Mouse (Mus musculus) embryonic facial prominence, embryonic 12.5 days (tissue): ENCODE measurements around the gene Krtap9-3. TPM values are rescaled to one million over a fixed set of nuclear protein-coding genes. Genes with fewer than 3 reads are reported as not detected.

Experiments used
- ATAC-seq: fragments of 200-750 bp; cut with Nextera tagmentation; 2 replicates; pipeline ENCODE4 v1.8.0; 2017; ENCODE audit not compliant: insufficient number of reproducible peaks, insufficient read depth, low FRiP score, low TSS enrichment
- H3K27ac ChIP-seq: fragments of 300-500 bp; sonication (generic); 2 replicates; pipeline ENCODE4 v1.5.1; 2016; ENCODE audit warnings: mild to moderate bottlenecking
- H3K27me3 ChIP-seq: fragments of 300-500 bp; sonication (generic); 2 replicates; pipeline ENCODE4 v1.6.1; 2016; ENCODE audit warnings: mild to moderate bottlenecking, moderate library complexity
- H3K36me3 ChIP-seq: fragments of 300-500 bp; sonication (generic); 2 replicates; pipeline ENCODE4 v1.6.1; 2016; ENCODE audit warnings: mild to moderate bottlenecking
- H3K4me1 ChIP-seq: fragments of 300-500 bp; sonication (generic); 2 replicates; pipeline ENCODE4 v1.6.1; 2016
- H3K4me2 ChIP-seq: fragments of 300-500 bp; sonication (generic); replicated peaks from 2 replicates; pipeline ENCODE4 v1.6.1; 2016; ENCODE audit warnings: mild to moderate bottlenecking, moderate library complexity
- H3K4me3 ChIP-seq: fragments of 300-500 bp; sonication (generic); 2 replicates; pipeline ENCODE4 v1.5.1; 2016; ENCODE audit warnings: mild to moderate bottlenecking
- H3K9ac ChIP-seq: fragments of 300-500 bp; sonication (generic); 2 replicates; pipeline ENCODE4 v1.6.1; 2016; ENCODE audit warnings: mild to moderate bottlenecking, moderate library complexity
- H3K9me3 ChIP-seq: fragments of 300-500 bp; sonication (generic); 2 replicates; pipeline ENCODE4 v1.6.1; 2016; ENCODE audit warnings: mild to moderate bottlenecking, moderate library complexity
- WGBS: fragments of 180-500 bp; shearing (Covaris S2); methylation state at CpG from one replicate; pipeline ENCODE4 v1.1.7; 2016; 5-methylcytosine and 5-hydroxymethylcytosine counted together
- polyA plus RNA-seq: library from polyadenylated mRNA; unstranded; fragments of >200 nt; fragmentation: Nextera tagmentation; extraction: Ambion mirVana; gene quantifications from 2 replicates; pipeline ENCODE4 v1.2.1, GENCODE M21; 2016

Krtap9-3 gene
- polyA plus RNA-seq, 1 experiment from 2014 or later = not detected

GRCm38 (mm10) chr11:99562580-99562979 lies 35.3 kb downstream of the Krtap9-3 start:
- H3K27me3 ChIP-seq = no peaks in the 10 kb centered on the region
- no peak overlapping the region for H3K9ac ChIP-seq
- H3K36me3 ChIP-seq = no peaks in the 10 kb centered on the region
- ATAC-seq = no peak
- H3K27ac ChIP-seq = no peak overlapping the region
- WGBS = 80% methylated on average over 6 of the region's 6 CpGs
- no peaks in the 10 kb centered on the region for H3K9me3 ChIP-seq
- H3K4me2 ChIP-seq = no peak overlapping the region
- no peak overlapping the region for H3K4me3 ChIP-seq
- H3K4me1 ChIP-seq = no peaks in the 10 kb centered on the region

- H3K36me3 ChIP-seq = no peaks in the 10 kb centered on the region
- H3K4me2 ChIP-seq = no peak within 1 kb of the TSS
- no peak within 1 kb of the TSS for H3K27ac ChIP-seq
- H3K9me3 ChIP-seq = no peaks in the 10 kb centered on the region
- no peaks in the 10 kb centered on the region for H3K27me3 ChIP-seq
- no peak within 1 kb of the TSS for H3K4me3 ChIP-seq
- H3K4me1 ChIP-seq = no peaks in the 10 kb centered on the region
- no peak within 1 kb of the TSS for H3K9ac ChIP-seq
- 89% methylated on average over 9 of the region's 9 CpGs for WGBS
- ATAC-seq = no peak
Observed at GRCm38 (mm10) chr11:99559366-99559765, 38.5 kb downstream of the Krtap9-3 start, which contains the start of gene Gm11939. Gm11939 (minus strand) TSS chr11:99559466.

GRCm38 (mm10) chr11:99557976-99558745 lies 39.7 kb downstream of the Krtap9-3 start:
- 68% methylated on average over 3 of the region's 3 CpGs for WGBS
- Histone ChIP-seq H3K4me1 (no peaks in the 10 kb centered on the region), H3K4me2 (no peak overlapping the region), H3K27ac (no peak overlapping the region), H3K9me3 (no peaks in the 10 kb centered on the region), H3K36me3 (no peaks in the 10 kb centered on the region), H3K4me3 (no peak overlapping the region), H3K27me3 (no peaks in the 10 kb centered on the region), H3K9ac (no peak overlapping the region)
- ATAC-seq = no peak

- Histone ChIP-seq H3K4me2 (no peak within 1 kb of the TSS), H3K9me3 (no peaks in the 10 kb centered on the region), H3K27me3 (no peaks in the 10 kb centered on the region), H3K4me3 (no peak within 1 kb of the TSS), H3K4me1 (no peaks in the 10 kb centered on the region), H3K36me3 (no peaks in the 10 kb centered on the region), H3K27ac (no peak within 1 kb of the TSS), H3K9ac (no peak within 1 kb of the TSS)
- ATAC-seq = no peak
- WGBS = 79% methylated on average over 2 of the region's 2 CpGs
Observed at GRCm38 (mm10) chr11:99556753-99557152, 41.2 kb downstream of the Krtap9-3 start, which contains the start of gene Krtap3-2. Krtap3-2 (minus strand) TSS chr11:99556853.

- Histone ChIP-seq H3K4me3 (no peak overlapping the region), H3K4me2 (no peak overlapping the region), H3K9me3 (no peaks in the 10 kb centered on the region), H3K9ac (no peak overlapping the region), H3K36me3 (no peaks in the 10 kb centered on the region), H3K4me1 (no peaks in the 10 kb centered on the region), H3K27ac (no peak overlapping the region), H3K27me3 (no peaks in the 10 kb centered on the region)
- ATAC-seq = no peak
- WGBS = 81% methylated on average over 2 of the region's 2 CpGs
Observed at GRCm38 (mm10) chr11:99556195-99556594, 41.7 kb downstream of the Krtap9-3 start.

- Histone ChIP-seq H3K4me2 (no peak within 1 kb of the TSS), H3K4me3 (no peak within 1 kb of the TSS), H3K9me3 (no peaks in the 10 kb centered on the region), H3K4me1 (no peaks in the 10 kb centered on the region), H3K9ac (no peak within 1 kb of the TSS), H3K27ac (no peak within 1 kb of the TSS), H3K36me3 (no peaks in the 10 kb centered on the region), H3K27me3 (no peaks in the 10 kb centered on the region)
- ATAC-seq = no peak
- WGBS = 72% methylated on average over 4 of the region's 4 CpGs
Observed at GRCm38 (mm10) chr11:99550765-99551164, 47.1 kb downstream of the Krtap9-3 start, which contains the start of gene Krtap3-3. Krtap3-3 (minus strand) TSS chr11:99550865.

- no peak for ATAC-seq
- Histone ChIP-seq H3K4me1 (no peaks in the 10 kb centered on the region), H3K4me3 (no peak overlapping the region), H3K27me3 (no peaks in the 10 kb centered on the region), H3K9ac (no peak overlapping the region), H3K27ac (no peak overlapping the region), H3K36me3 (no peaks in the 10 kb centered on the region), H3K9me3 (no peaks in the 10 kb centered on the region), H3K4me2 (no peak overlapping the region)
Observed at GRCm38 (mm10) chr11:99547892-99548291, 50.0 kb downstream of the Krtap9-3 start.

Other genes with a start within 250 kb of the Krtap9-3 start
- not detected in 2 replicates for gene Krt27, start 247.0 kb downstream of the Krtap9-3 start, polyA plus RNA-seq
- 0.18 and 0.29 TPM in 2 replicates for gene Krt28, start 223.2 kb downstream of the Krtap9-3 start, polyA plus RNA-seq
- gene Krt10, start 208.7 kb downstream of the Krtap9-3 start, polyA plus RNA-seq = 34.6 and 35.3 TPM in 2 replicates
- gene Krt12, start 175.8 kb downstream of the Krtap9-3 start, polyA plus RNA-seq = not detected in 2 replicates
- gene Krt20, start 160.0 kb downstream of the Krtap9-3 start, polyA plus RNA-seq = 0.40 and 0.42 TPM in 2 replicates
- gene Krt23, start 105.0 kb downstream of the Krtap9-3 start, polyA plus RNA-seq = 0.61 and 2.4 TPM in 2 replicates
- not detected in 2 replicates for gene Krt39, start 76.8 kb downstream of the Krtap9-3 start, polyA plus RNA-seq
- gene Krt40, start 54.9 kb downstream of the Krtap9-3 start, polyA plus RNA-seq = not detected in 2 replicates
- not detected in 2 replicates for gene Krtap3-3, start 47.2 kb downstream of the Krtap9-3 start, polyA plus RNA-seq
- gene Krtap3-2, start 41.3 kb downstream of the Krtap9-3 start, polyA plus RNA-seq = not detected in 2 replicates
- not detected in 2 replicates for gene Gm11939, start 38.6 kb downstream of the Krtap9-3 start, polyA plus RNA-seq
- not detected in 2 replicates for gene Krtap3-1, start 31.5 kb downstream of the Krtap9-3 start, polyA plus RNA-seq
- not detected in 2 replicates for gene Krtap1-5, start 17.1 kb downstream of the Krtap9-3 start, polyA plus RNA-seq
- gene Krtap1-4, start 14.5 kb downstream of the Krtap9-3 start, polyA plus RNA-seq = not detected in 2 replicates
- not detected in 2 replicates for gene Krtap1-3, start 6.8 kb downstream of the Krtap9-3 start, polyA plus RNA-seq
- gene Gm11938, start 5.2 kb upstream of the Krtap9-3 start, polyA plus RNA-seq = not detected in 2 replicates
- gene Gm11937, start 12.1 kb upstream of the Krtap9-3 start, polyA plus RNA-seq = not detected in 2 replicates
- gene Krtap2-4, start 16.7 kb upstream of the Krtap9-3 start, polyA plus RNA-seq = not detected in 2 replicates
- not detected in 2 replicates for gene Gm11562, start 22.3 kb upstream of the Krtap9-3 start, polyA plus RNA-seq
- gene Krtap4-1, start 30.1 kb upstream of the Krtap9-3 start, polyA plus RNA-seq = not detected in 2 replicates
- gene Krtap4-2, start 37.0 kb upstream of the Krtap9-3 start, polyA plus RNA-seq = not detected in 2 replicates
- gene Krtap4-7, start 46.0 kb upstream of the Krtap9-3 start, polyA plus RNA-seq = not detected in 2 replicates
- gene Gm11555, start 52.1 kb upstream of the Krtap9-3 start, polyA plus RNA-seq = not detected in 2 replicates
- not detected in 2 replicates for gene Gm11563, start 60.9 kb upstream of the Krtap9-3 start, polyA plus RNA-seq
- not detected in 2 replicates for gene Krtap4-6, start 67.9 kb upstream of the Krtap9-3 start, polyA plus RNA-seq
- not detected in 2 replicates for gene Gm14190, start 92.6 kb upstream of the Krtap9-3 start, polyA plus RNA-seq
- not detected in 2 replicates for gene Gm14180, start 136.2 kb upstream of the Krtap9-3 start, polyA plus RNA-seq
- gene Gm11595, start 174.8 kb upstream of the Krtap9-3 start, polyA plus RNA-seq = not detected in 2 replicates
- gene Krtap4-8, start 182.6 kb upstream of the Krtap9-3 start, polyA plus RNA-seq = not detected in 2 replicates
- not detected in 2 replicates for gene Krtap4-9, start 187.1 kb upstream of the Krtap9-3 start, polyA plus RNA-seq
- gene Gm11596, start 195.4 kb upstream of the Krtap9-3 start, polyA plus RNA-seq = not detected in 2 replicates
- gene Gm11569, start 200.8 kb upstream of the Krtap9-3 start, polyA plus RNA-seq = not detected in 2 replicates
- not detected in 2 replicates for gene Gm11554, start 206.3 kb upstream of the Krtap9-3 start, polyA plus RNA-seq
- not detected in 2 replicates for gene Krtap4-13, start 211.8 kb upstream of the Krtap9-3 start, polyA plus RNA-seq
- not detected in 2 replicates for gene Gm11564, start 217.6 kb upstream of the Krtap9-3 start, polyA plus RNA-seq
- gene 2300003K06Rik, start 240.0 kb upstream of the Krtap9-3 start, polyA plus RNA-seq = not detected in 2 replicates